Mouse (Mus musculus) hindbrain, embryonic 14.5 days (tissue): ENCODE results near the gene Nkpd1. TPM values are rescaled to one million over a fixed set of nuclear protein-coding genes. Genes with fewer than 3 reads are reported as not detected.

ENCODE experiments used
- ATAC-seq: fragments of 200-750 bp; cut with Nextera tagmentation; 2 replicates; pipeline ENCODE4 v1.8.0; 2017; ENCODE audit warnings: moderate number of reproducible peaks, mild to moderate bottlenecking, moderate TSS enrichment, moderate library complexity; ENCODE audit not compliant: low FRiP score
- DNase-seq: peaks from one replicate; pipeline ENCODE4 v3.0.0-alpha.2; 2015; ENCODE audit warnings: low spot score
- H3K27ac ChIP-seq: fragments of 300-500 bp; sonication (generic); 2 replicates; pipeline ENCODE4 v1.5.1; 2014; ENCODE audit warnings: mild to moderate bottlenecking, moderate library complexity
- H3K27me3 ChIP-seq: fragments of 300-500 bp; sonication (generic); 2 replicates; pipeline ENCODE4 v1.6.1; 2014; ENCODE audit warnings: mild to moderate bottlenecking, low read length, mixed read lengths; ENCODE audit not compliant: control insufficient read depth, insufficient read depth
- H3K36me3 ChIP-seq: fragments of 300-500 bp; sonication (generic); replicated peaks from 2 replicates; pipeline ENCODE4 v1.6.1; 2014; ENCODE audit not compliant: control insufficient read depth, insufficient read depth
- H3K4me1 ChIP-seq: fragments of 300-500 bp; sonication (generic); replicated peaks from 2 replicates; pipeline ENCODE4 v1.6.1; 2014; ENCODE audit warnings: antibody characterized with exemption, low read length, mixed read lengths; ENCODE audit not compliant: control insufficient read depth, insufficient read depth
- H3K4me2 ChIP-seq: fragments of 300-500 bp; sonication (generic); replicated peaks from 2 replicates; pipeline ENCODE4 v1.6.1; 2014; ENCODE audit warnings: mild to moderate bottlenecking, moderate library complexity
- H3K4me3 ChIP-seq: fragments of 300-500 bp; sonication (generic); replicated peaks from 2 replicates; pipeline ENCODE4 v1.5.1; 2014; ENCODE audit warnings: mild to moderate bottlenecking, low read length
- H3K9ac ChIP-seq: fragments of 300-500 bp; sonication (generic); 2 replicates; pipeline ENCODE4 v1.6.1; 2014
- H3K9me3 ChIP-seq: fragments of 300-500 bp; sonication (generic); 2 replicates; pipeline ENCODE4 v1.6.1; 2016; ENCODE audit warnings: low read length; ENCODE audit not compliant: control insufficient read depth
- WGBS: fragments of 180-500 bp; shearing (Covaris S2); extraction: QIAGEN DNeasy Blood & Tissue Kit; methylation state at CpG from one replicate; pipeline ENCODE4 v1.1.7; 2014; 5-methylcytosine and 5-hydroxymethylcytosine counted together
- polyA plus RNA-seq: library from polyadenylated mRNA; unstranded; fragments of >200 nt; fragmentation: Nextera tagmentation; extraction: Ambion mirVana; gene quantifications from 2 replicates; pipeline ENCODE4 v1.2.1, GENCODE M21; 2014

Nkpd1 gene
- polyA plus RNA-seq, 1 experiment from 2014 or later = 0.98 TPM

GRCm38 (mm10) chr7:19534676-19535075 is 17.0 kb downstream of the Nkpd1 start:
- WGBS = 91% methylated on average over 10 of the region's 10 CpGs
- H3K36me3 ChIP-seq = peaks cover 50% of the 10 kb centered on the region

DNA sequence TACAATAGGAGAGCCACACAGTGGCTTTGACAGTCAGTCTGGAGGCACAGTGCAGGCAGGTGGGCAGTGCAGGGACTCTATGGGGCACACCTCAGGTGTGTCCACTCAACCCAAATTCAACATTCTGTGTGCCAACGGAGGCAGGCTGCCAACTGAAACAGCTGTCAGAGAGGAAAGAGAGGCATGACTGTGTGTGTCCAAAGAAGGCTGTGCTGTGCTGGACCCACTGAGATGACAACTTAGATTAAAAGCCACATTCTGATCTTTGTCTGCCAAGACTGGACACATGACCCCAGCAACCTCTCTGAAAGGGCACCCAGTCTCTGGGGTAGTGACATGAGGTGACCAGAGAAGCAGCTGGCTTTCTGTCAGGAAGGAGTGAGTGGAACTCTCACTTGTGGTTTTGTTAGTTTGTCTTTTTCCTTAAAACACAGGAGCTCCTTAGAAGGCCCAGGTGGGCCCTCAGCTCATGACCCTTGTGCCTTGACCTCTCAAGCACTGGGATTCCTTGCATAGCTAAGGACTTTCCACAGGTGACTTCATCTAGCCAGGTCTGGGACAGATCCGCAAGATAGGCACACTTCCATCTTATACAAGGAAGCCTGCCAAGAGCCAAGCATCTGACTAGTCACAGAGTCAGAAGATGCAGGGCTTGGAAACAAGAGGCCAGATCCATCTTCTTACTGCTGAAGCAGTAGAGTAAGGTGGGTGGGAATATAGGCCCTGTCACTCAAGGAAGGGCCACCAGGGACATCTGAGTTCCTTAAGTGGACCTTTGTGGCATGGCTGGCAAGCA is 23.3 kb downstream of the Nkpd1 start:
- Histone ChIP-seq H3K27me3 (no peaks in the 10 kb centered on the region), H3K36me3 (no peaks in the 10 kb centered on the region), H3K4me1 (peaks cover 22% of the 10 kb centered on the region), H3K4me2 (no peak overlapping the region), H3K27ac (no peak overlapping the region), H3K4me3 (no peak overlapping the region), H3K9me3 (no peaks in the 10 kb centered on the region), H3K9ac (no peak overlapping the region)
- ATAC-seq (no peak), DNase-seq (no peak)
- WGBS = 96% methylated on average over 2 of the region's 2 CpGs

More at GRCm38 (mm10) chr7:19534676-19535075, 17.0 kb downstream of the Nkpd1 start:
- no peak overlapping the region for H3K9ac ChIP-seq
- no peak overlapping the region for H3K27ac ChIP-seq
- no peak overlapping the region for H3K4me2 ChIP-seq
- ATAC-seq (no peak), DNase-seq (no peak)
- no peaks in the 10 kb centered on the region for H3K27me3 ChIP-seq
- no peaks in the 10 kb centered on the region for H3K9me3 ChIP-seq
- H3K4me1 ChIP-seq = 0 out of 2 replicates have a peak, but pooled peaks cover 8% of the 10 kb centered on the region
- no peak overlapping the region for H3K4me3 ChIP-seq

DNA sequence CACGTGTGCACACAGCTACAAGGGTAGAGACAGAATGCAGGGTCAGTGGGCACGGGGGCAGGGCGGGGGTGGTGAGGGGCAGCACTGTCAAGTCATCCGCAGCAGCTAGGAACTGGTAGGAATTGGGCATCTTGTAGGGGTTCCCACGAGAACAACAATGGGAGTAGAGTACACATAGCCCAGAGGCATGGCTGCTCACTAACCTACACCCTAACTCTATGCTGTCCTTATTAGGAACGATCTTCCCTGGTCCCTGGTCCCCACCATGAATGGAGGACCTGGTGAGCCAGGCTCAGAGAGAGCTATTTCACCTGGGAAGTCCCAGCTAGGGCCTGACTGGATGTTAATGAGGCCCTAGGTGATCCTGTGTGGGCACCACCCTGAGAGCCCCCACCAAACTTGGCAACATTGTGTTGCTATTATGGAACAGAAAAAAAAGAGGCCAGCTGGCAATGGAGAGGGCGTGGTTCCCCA is 24.1 kb downstream of the Nkpd1 start:
- Histone ChIP-seq H3K4me2 (no peak overlapping the region), H3K4me3 (no peak overlapping the region), H3K9ac (no peak overlapping the region), H3K27me3 (no peaks in the 10 kb centered on the region), H3K36me3 (no peaks in the 10 kb centered on the region), H3K9me3 (no peaks in the 10 kb centered on the region), H3K27ac (no peak overlapping the region), H3K4me1 (peaks cover 22% of the 10 kb centered on the region)
- DNase-seq (no peak), ATAC-seq (peak; percentile 47)
- WGBS = 59% methylated on average over 7 of the region's 7 CpGs

DNA sequence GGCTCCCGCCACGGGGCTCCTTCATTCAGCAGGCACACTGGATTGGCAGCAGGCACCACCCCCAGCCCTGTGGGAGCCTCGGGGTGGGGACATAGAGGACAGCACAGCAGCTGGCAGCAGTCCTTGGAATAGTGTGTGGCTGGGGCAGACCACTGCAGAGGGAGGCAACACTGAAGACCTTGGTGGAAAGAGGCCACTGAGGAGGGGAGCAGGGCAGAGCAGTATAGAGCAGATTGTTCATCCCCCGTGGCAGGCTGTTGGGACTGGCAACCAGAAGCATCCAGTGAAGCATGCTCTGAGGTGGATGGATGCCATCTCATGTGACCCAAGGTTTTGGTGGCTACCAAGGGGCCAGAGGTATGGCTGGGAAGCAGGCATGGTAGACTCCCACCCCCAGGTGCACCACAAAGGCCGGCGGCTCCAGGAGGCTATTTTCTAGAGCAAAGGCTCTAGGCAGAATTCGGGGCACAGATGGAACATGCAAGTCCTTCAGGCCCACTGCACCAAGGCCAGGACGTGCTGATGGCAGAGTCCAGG is 24.6 kb downstream of the Nkpd1 start:
- H3K27ac ChIP-seq = no peak overlapping the region
- no peak overlapping the region for H3K9ac ChIP-seq
- no peaks in the 10 kb centered on the region for H3K36me3 ChIP-seq
- H3K4me2 ChIP-seq = no peak overlapping the region
- H3K27me3 ChIP-seq = no peaks in the 10 kb centered on the region
- WGBS = 53% methylated on average over 8 of the region's 8 CpGs
- peak; percentile 83 for ATAC-seq
- H3K4me3 ChIP-seq = no peak overlapping the region
- DNase-seq = no peak
- no peaks in the 10 kb centered on the region for H3K9me3 ChIP-seq
- peaks cover 21% of the 10 kb centered on the region for H3K4me1 ChIP-seq

GRCm38 (mm10) chr7:19543584-19543983 is 25.9 kb downstream of the Nkpd1 start:
- no peak for ATAC-seq
- 56% methylated on average over 6 of the region's 6 CpGs for WGBS
- H3K4me1 ChIP-seq = peaks cover 14% of the 10 kb centered on the region
- no peak overlapping the region for H3K4me2 ChIP-seq
- no peak overlapping the region for H3K4me3 ChIP-seq
- no peaks in the 10 kb centered on the region for H3K36me3 ChIP-seq
- H3K27me3 ChIP-seq = no peaks in the 10 kb centered on the region
- no peak for DNase-seq
- H3K27ac ChIP-seq = no peak overlapping the region
- no peak overlapping the region for H3K9ac ChIP-seq
- H3K9me3 ChIP-seq = no peaks in the 10 kb centered on the region

DNA sequence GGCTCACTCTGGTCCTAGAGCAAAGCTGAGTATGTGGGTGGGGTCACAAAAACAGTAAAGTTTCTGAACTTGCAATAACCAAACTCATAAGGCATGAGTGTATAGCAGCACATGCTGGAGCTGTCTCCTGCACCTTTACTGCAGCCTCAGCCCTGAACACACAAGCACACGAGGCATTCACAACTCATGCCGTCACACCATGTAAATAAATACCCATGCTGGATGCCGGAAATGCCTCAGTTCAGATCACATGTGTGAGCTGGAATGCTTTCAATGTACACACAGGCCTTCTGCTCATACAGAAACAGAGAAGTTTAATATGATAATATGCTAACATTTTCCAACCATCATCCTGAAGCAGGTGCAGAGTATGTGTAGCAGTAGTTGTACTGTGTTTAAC is 28.4 kb downstream of the Nkpd1 start:
- Histone ChIP-seq H3K27ac (no peak overlapping the region), H3K27me3 (no peaks in the 10 kb centered on the region), H3K9ac (no peak overlapping the region), H3K9me3 (no peaks in the 10 kb centered on the region), H3K4me3 (no peak overlapping the region), H3K36me3 (no peaks in the 10 kb centered on the region), H3K4me1 (peaks cover 14% of the 10 kb centered on the region), H3K4me2 (no peak overlapping the region)
- WGBS = 80% methylated on average over 3 of the region's 3 CpGs
- ATAC-seq (no peak), DNase-seq (no peak)

GRCm38 (mm10) chr7:19547344-19547969 is 29.8 kb downstream of the Nkpd1 start:
- whole genome bisulfite sequencing = 73% methylated on average over 2 of the region's 2 CpGs
- Histone ChIP-seq H3K36me3 (0 out of 2 replicates have a peak, but pooled peaks cover 2% of the 10 kb centered on the region), H3K4me2 (no peak overlapping the region), H3K4me1 (peaks cover under 1% of the 10 kb centered on the region), H3K9ac (no peak overlapping the region), H3K27ac (no peak overlapping the region), H3K4me3 (no peak overlapping the region), H3K27me3 (no peaks in the 10 kb centered on the region), H3K9me3 (no peaks in the 10 kb centered on the region)
- DNase-seq = no peak
- ATAC-seq = peak; percentile 12; the same call in 1 of the 2 replicates

DNA sequence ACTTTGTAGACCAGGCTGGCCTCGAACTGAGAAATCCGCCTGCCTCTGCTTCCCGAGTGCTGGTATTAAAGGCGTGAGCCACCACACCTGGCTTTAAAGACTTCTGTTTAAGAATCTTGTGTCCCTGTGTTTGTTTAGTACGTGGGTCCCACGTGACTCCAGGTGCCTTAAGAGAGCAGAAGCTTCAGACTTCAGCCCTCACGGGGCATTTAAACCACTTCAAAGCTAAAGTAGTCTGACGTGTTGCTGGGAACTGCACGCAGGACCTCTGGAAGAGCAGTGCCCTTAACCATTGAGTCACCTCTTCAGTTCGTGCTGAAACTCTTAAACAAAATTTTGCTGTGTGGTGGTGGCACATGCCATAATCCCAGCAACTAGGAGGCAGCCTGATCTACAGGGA is 31.8 kb downstream of the Nkpd1 start:
- no peak overlapping the region for H3K4me2 ChIP-seq
- no peak overlapping the region for H3K27ac ChIP-seq
- H3K4me3 ChIP-seq = no peak overlapping the region
- peaks cover 14% of the 10 kb centered on the region; the same call in 1 of the 2 replicates for H3K36me3 ChIP-seq
- H3K9ac ChIP-seq = no peak overlapping the region
- no peaks in the 10 kb centered on the region for H3K9me3 ChIP-seq
- WGBS = 94% methylated on average over 10 of the region's 10 CpGs
- no peaks in the 10 kb centered on the region for H3K27me3 ChIP-seq
- H3K4me1 ChIP-seq = no peaks in the 10 kb centered on the region
- DNase-seq (no peak), ATAC-seq (no peak)

DNA sequence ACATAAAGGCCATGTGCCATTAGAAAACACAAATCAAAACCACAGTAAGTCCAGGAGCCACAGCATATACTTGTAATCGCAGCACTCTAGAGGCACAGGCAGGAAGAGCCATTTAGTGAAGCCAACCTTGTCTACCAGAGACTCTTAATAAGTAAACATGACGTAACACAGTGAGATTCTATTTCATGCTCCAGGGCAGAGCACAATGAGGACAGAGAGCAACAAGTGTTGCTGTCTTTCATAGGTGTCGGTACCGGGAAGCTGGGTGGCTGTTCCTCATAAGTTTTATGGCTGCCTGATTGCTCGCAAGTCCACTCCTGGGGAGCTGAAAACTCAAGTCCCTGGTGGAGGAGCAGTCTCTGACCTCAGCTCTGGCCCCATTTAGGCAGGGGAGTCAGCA is 34.0 kb downstream of the Nkpd1 start:
- Histone ChIP-seq H3K9me3 (no peaks in the 10 kb centered on the region), H3K4me3 (no peak overlapping the region), H3K36me3 (peaks cover 22% of the 10 kb centered on the region; the same call in 1 of the 2 replicates), H3K27me3 (no peaks in the 10 kb centered on the region), H3K27ac (no peak overlapping the region), H3K4me2 (no peak overlapping the region), H3K4me1 (no peaks in the 10 kb centered on the region), H3K9ac (no peak overlapping the region)
- WGBS = 86% methylated on average over 5 of the region's 5 CpGs
- no peak for ATAC-seq
- DNase-seq = no peak
